Mouse (Mus musculus): ENCODE measurements around the gene Qk. TPM values are rescaled to one million over a fixed set of nuclear protein-coding genes. Genes with fewer than 3 reads are reported as not detected.

The Qk gene
- polyA plus RNA-seq, 1 experiment from 2014 or later, result 5.5 TPM

- Histone ChIP-seq H3K9me3 (replicated peaks; ENCODE audit: control insufficient read depth, low read length) (no peaks in the 10 kb centered on the region), H3K4me3 (ENCODE audit: low read depth, low read length) (no peak overlapping the region), H3K9ac (ENCODE audit: low read depth, low read length) (no peak overlapping the region), H3K36me3 (ENCODE audit: control insufficient read depth, insufficient read depth) (no peaks in the 10 kb centered on the region), H3K27me3 (ENCODE audit: control insufficient read depth, insufficient read depth, low read depth, low read length) (no peaks in the 10 kb centered on the region), H3K4me1 (ENCODE audit: control insufficient read depth, low read depth, low read length) (no peaks in the 10 kb centered on the region), H3K27ac (ENCODE audit: low read length) (no peak overlapping the region), H3K4me2 (ENCODE audit: low read depth, low read length) (no peak overlapping the region)
- WGBS (ENCODE audit: insufficient replicate concordance), result 31% methylated on average over 1 of the region's 1 CpGs
- no peak for ATAC-seq (ENCODE audit: low read depth)
Observed at GRCm38 (mm10) chr17:10190857-10191256, 128.8 kb downstream of the Qk start.

- no peaks in the 10 kb centered on the region for H3K27me3 ChIP-seq (ENCODE audit: control insufficient read depth, insufficient read depth, low read depth, low read length)
- no peak overlapping the region for H3K4me3 ChIP-seq (ENCODE audit: low read depth, low read length)
- H3K27ac ChIP-seq (ENCODE audit: low read length), result no peak overlapping the region
- H3K4me2 ChIP-seq (ENCODE audit: low read depth, low read length), result no peak overlapping the region
- ATAC-seq (ENCODE audit: low read depth), result no peak
- H3K36me3 ChIP-seq (ENCODE audit: control insufficient read depth, insufficient read depth), result no peaks in the 10 kb centered on the region
- no peaks in the 10 kb centered on the region for H3K4me1 ChIP-seq (ENCODE audit: control insufficient read depth, low read depth, low read length)
- H3K9ac ChIP-seq (ENCODE audit: low read depth, low read length), result no peak overlapping the region
- no peaks in the 10 kb centered on the region for H3K9me3 ChIP-seq (replicated peaks; ENCODE audit: control insufficient read depth, low read length)
- WGBS (ENCODE audit: insufficient replicate concordance), result 37% methylated on average over 3 of the region's 3 CpGs
Observed at GRCm38 (mm10) chr17:10188481-10188880, 131.2 kb downstream of the Qk start.

GRCm38 (mm10) chr17:10187431-10188020, 132.1 kb downstream of the Qk start:
- Histone ChIP-seq H3K4me2 (ENCODE audit: low read depth, low read length) (no peak overlapping the region), H3K27ac (ENCODE audit: low read length) (no peak overlapping the region), H3K27me3 (ENCODE audit: control insufficient read depth, insufficient read depth, low read depth, low read length) (no peaks in the 10 kb centered on the region), H3K4me3 (ENCODE audit: low read depth, low read length) (no peak overlapping the region), H3K36me3 (ENCODE audit: control insufficient read depth, insufficient read depth) (no peaks in the 10 kb centered on the region), H3K9ac (ENCODE audit: low read depth, low read length) (no peak overlapping the region), H3K9me3 (replicated peaks; ENCODE audit: control insufficient read depth, low read length) (no peaks in the 10 kb centered on the region), H3K4me1 (ENCODE audit: control insufficient read depth, low read depth, low read length) (no peaks in the 10 kb centered on the region)
- 63% methylated on average over 4 of the region's 4 CpGs for WGBS (ENCODE audit: insufficient replicate concordance)
- ATAC-seq (ENCODE audit: low read depth), result no peak

- no peak overlapping the region for H3K4me3 ChIP-seq (ENCODE audit: low read depth, low read length)
- no peak for ATAC-seq (ENCODE audit: low read depth)
Observed at GRCm38 (mm10) chr17:10181761-10182160, 137.9 kb downstream of the Qk start.

GRCm38 (mm10) chr17:10177096-10177495, 142.6 kb downstream of the Qk start:
- Histone ChIP-seq H3K9ac (ENCODE audit: low read depth, low read length) (no peak overlapping the region), H3K4me2 (ENCODE audit: low read depth, low read length) (no peak overlapping the region), H3K4me1 (ENCODE audit: control insufficient read depth, low read depth, low read length) (no peaks in the 10 kb centered on the region), H3K4me3 (ENCODE audit: low read depth, low read length) (no peak overlapping the region), H3K27me3 (ENCODE audit: control insufficient read depth, insufficient read depth, low read depth, low read length) (no peaks in the 10 kb centered on the region), H3K36me3 (ENCODE audit: control insufficient read depth, insufficient read depth) (no peaks in the 10 kb centered on the region), H3K9me3 (replicated peaks; ENCODE audit: control insufficient read depth, low read length) (no peaks in the 10 kb centered on the region), H3K27ac (ENCODE audit: low read length) (no peak overlapping the region)
- ATAC-seq (ENCODE audit: low read depth), result no peak
- WGBS (ENCODE audit: insufficient replicate concordance), result 38% methylated on average over 5 of the region's 5 CpGs

More at GRCm38 (mm10) chr17:10181761-10182160, 137.9 kb downstream of the Qk start:
- H3K9ac ChIP-seq (ENCODE audit: low read depth, low read length), result no peak overlapping the region
- no peaks in the 10 kb centered on the region for H3K36me3 ChIP-seq (ENCODE audit: control insufficient read depth, insufficient read depth)
- WGBS (ENCODE audit: insufficient replicate concordance), result 61% methylated on average over 6 of the region's 6 CpGs
- no peak overlapping the region for H3K4me2 ChIP-seq (ENCODE audit: low read depth, low read length)
- H3K27me3 ChIP-seq (ENCODE audit: control insufficient read depth, insufficient read depth, low read depth, low read length), result no peaks in the 10 kb centered on the region
- H3K27ac ChIP-seq (ENCODE audit: low read length), result no peak overlapping the region
- H3K4me1 ChIP-seq (ENCODE audit: control insufficient read depth, low read depth, low read length), result no peaks in the 10 kb centered on the region
- no peaks in the 10 kb centered on the region for H3K9me3 ChIP-seq (replicated peaks; ENCODE audit: control insufficient read depth, low read length)

GRCm38 (mm10) chr17:10161258-10161657, 158.4 kb downstream of the Qk start:
- no peak overlapping the region for H3K4me2 ChIP-seq (ENCODE audit: low read depth, low read length)
- no peak overlapping the region for H3K4me3 ChIP-seq (ENCODE audit: low read depth, low read length)
- no peaks in the 10 kb centered on the region for H3K36me3 ChIP-seq (ENCODE audit: control insufficient read depth, insufficient read depth)
- H3K9ac ChIP-seq (ENCODE audit: low read depth, low read length), result no peak overlapping the region
- H3K27ac ChIP-seq (ENCODE audit: low read length), result no peak overlapping the region
- no peaks in the 10 kb centered on the region for H3K9me3 ChIP-seq (replicated peaks; ENCODE audit: control insufficient read depth, low read length)
- 65% methylated on average over 3 of the region's 3 CpGs for WGBS (ENCODE audit: insufficient replicate concordance)
- no peaks in the 10 kb centered on the region for H3K27me3 ChIP-seq (ENCODE audit: control insufficient read depth, insufficient read depth, low read depth, low read length)
- no peaks in the 10 kb centered on the region for H3K4me1 ChIP-seq (ENCODE audit: control insufficient read depth, low read depth, low read length)
- no peak for ATAC-seq (ENCODE audit: low read depth)

GRCm38 (mm10) chr17:10160415-10160814, 159.2 kb downstream of the Qk start:
- H3K4me2 ChIP-seq (ENCODE audit: low read depth, low read length), result no peak overlapping the region
- no peak overlapping the region for H3K4me3 ChIP-seq (ENCODE audit: low read depth, low read length)
- ATAC-seq (ENCODE audit: low read depth), result no peak
- WGBS (ENCODE audit: insufficient replicate concordance), result 55% methylated on average over 6 of the region's 6 CpGs
- no peaks in the 10 kb centered on the region for H3K27me3 ChIP-seq (ENCODE audit: control insufficient read depth, insufficient read depth, low read depth, low read length)
- H3K9me3 ChIP-seq (replicated peaks; ENCODE audit: control insufficient read depth, low read length), result no peaks in the 10 kb centered on the region
- no peak overlapping the region for H3K9ac ChIP-seq (ENCODE audit: low read depth, low read length)
- H3K36me3 ChIP-seq (ENCODE audit: control insufficient read depth, insufficient read depth), result no peaks in the 10 kb centered on the region
- no peaks in the 10 kb centered on the region for H3K4me1 ChIP-seq (ENCODE audit: control insufficient read depth, low read depth, low read length)
- H3K27ac ChIP-seq (ENCODE audit: low read length), result no peak overlapping the region

- H3K9ac ChIP-seq (ENCODE audit: low read depth, low read length), result no peak overlapping the region
- H3K27ac ChIP-seq (ENCODE audit: low read length), result no peak overlapping the region
- WGBS (ENCODE audit: insufficient replicate concordance), result 50% methylated on average over 8 of the region's 8 CpGs
- H3K4me2 ChIP-seq (ENCODE audit: low read depth, low read length), result no peak overlapping the region
- H3K27me3 ChIP-seq (ENCODE audit: control insufficient read depth, insufficient read depth, low read depth, low read length), result no peaks in the 10 kb centered on the region
- ATAC-seq (ENCODE audit: low read depth), result no peak
- no peaks in the 10 kb centered on the region for H3K36me3 ChIP-seq (ENCODE audit: control insufficient read depth, insufficient read depth)
- no peaks in the 10 kb centered on the region for H3K4me1 ChIP-seq (ENCODE audit: control insufficient read depth, low read depth, low read length)
- no peaks in the 10 kb centered on the region for H3K9me3 ChIP-seq (replicated peaks; ENCODE audit: control insufficient read depth, low read length)
- no peak overlapping the region for H3K4me3 ChIP-seq (ENCODE audit: low read depth, low read length)
Observed at GRCm38 (mm10) chr17:10152808-10153413, 166.7 kb downstream of the Qk start.
